Mouse (Mus musculus): ENCODE results near the gene Btbd35f11. TPM values are rescaled to one million over a fixed set of nuclear protein-coding genes. Genes with fewer than 3 reads are reported as not detected.
"Not testable (repeated sequence)": the region's sequence is repeated elsewhere in the genome, so short reads cannot be mapped to it uniquely, and the experiment has no call there.

Btbd35f11 gene
- total RNA-seq (2022) = not detected

DNA sequence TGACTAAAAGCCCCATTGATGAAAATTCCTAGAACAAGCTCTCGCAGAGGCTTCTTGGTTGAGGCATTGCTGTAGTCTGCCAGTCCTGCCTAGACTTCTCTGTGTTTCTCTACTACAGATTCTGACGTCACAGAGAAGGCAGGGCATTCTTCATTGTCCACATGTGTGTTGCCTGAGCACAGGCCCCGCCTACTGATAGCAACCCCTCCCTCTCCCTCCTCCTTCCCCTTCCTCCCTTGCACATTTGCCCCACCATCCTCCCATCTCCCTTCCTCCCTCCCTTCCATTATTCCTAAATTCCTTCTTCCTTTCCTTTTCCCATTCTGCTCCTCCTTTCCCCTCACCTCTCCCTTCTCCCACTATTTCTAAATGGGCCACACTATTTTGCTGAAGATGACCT is at the start of gene Btbd35f11:
Gene Btbd35f11, minus strand, starts transcription at position 101 of the 400 bp plus-strand sequence.
- DNase-seq (ENCODE audit: low spot score in 2 of 2) = not testable (repeated sequence)

DNA sequence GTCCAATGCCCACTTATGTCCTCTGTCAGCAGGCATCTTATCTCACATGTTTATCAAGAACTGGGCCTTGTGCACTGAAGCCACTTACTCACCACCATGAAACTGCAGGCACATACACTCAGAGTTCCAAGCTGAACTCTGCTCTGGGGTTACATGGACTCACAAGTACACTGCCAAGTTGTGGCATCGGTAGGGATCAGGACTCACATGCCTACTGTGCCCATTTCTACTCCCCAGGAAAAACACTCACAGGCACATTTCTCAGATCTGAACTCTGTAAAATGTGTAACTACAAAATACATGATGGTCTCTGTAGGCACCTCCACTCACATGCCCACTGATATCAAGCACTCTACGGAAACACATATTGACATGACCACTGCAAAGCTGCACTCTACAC is 33.5 kb downstream of the Btbd35f11 start:
- not testable (repeated sequence) for DNase-seq (ENCODE audit: low spot score in 2 of 2)

Other genes starting within 250 kb of the Btbd35f11 start
- gene Btbd35f24, start 247.9 kb downstream of the Btbd35f11 start, total RNA-seq (2022) = not detected